Mouse (Mus musculus): ENCODE data around the gene Blm. TPM values are rescaled to one million over a fixed set of nuclear protein-coding genes. Genes with fewer than 3 reads are reported as not detected.

Blm gene
- polyA plus RNA-seq, 1 experiment from 2014 or later = 11.3 TPM

GRCm38 (mm10) chr7:80487239-80487638, 47.7 kb downstream of the Blm start:
- Histone ChIP-seq H3K9me3 (no peaks in the 10 kb centered on the region), H3K27me3 (no peaks in the 10 kb centered on the region), H3K4me2 (no peak overlapping the region), H3K9ac (no peak overlapping the region), H3K4me1 (replicated peaks) (no peaks in the 10 kb centered on the region), H3K4me3 (no peak overlapping the region), H3K36me3 (no peaks in the 10 kb centered on the region), H3K27ac (no peak overlapping the region)
- no peak for ATAC-seq (ENCODE audit: low FRiP score)
- 89% methylated on average over 4 of the region's 4 CpGs for WGBS

GRCm38 (mm10) chr7:80480097-80480496, 54.8 kb downstream of the Blm start:
- peaks cover 9% of the 10 kb centered on the region for H3K36me3 ChIP-seq
- no peak overlapping the region for H3K27ac ChIP-seq
- no peaks in the 10 kb centered on the region for H3K4me1 ChIP-seq (replicated peaks)
- no peaks in the 10 kb centered on the region for H3K9me3 ChIP-seq
- no peak overlapping the region for H3K4me2 ChIP-seq
- H3K27me3 ChIP-seq = no peaks in the 10 kb centered on the region
- no peak for ATAC-seq (ENCODE audit: low FRiP score)
- H3K4me3 ChIP-seq = no peak overlapping the region
- WGBS = 76% methylated on average over 7 of the region's 7 CpGs
- H3K9ac ChIP-seq = no peak overlapping the region

- no peak overlapping the region for H3K4me2 ChIP-seq
- no peak overlapping the region for H3K9ac ChIP-seq
- ATAC-seq (ENCODE audit: low FRiP score) = no peak
- WGBS = 96% methylated on average over 7 of the region's 7 CpGs
- no peaks in the 10 kb centered on the region for H3K27me3 ChIP-seq
- no peak overlapping the region for H3K27ac ChIP-seq
- peaks cover 17% of the 10 kb centered on the region for H3K36me3 ChIP-seq
- H3K9me3 ChIP-seq = no peaks in the 10 kb centered on the region
- H3K4me1 ChIP-seq (replicated peaks) = no peaks in the 10 kb centered on the region
- H3K4me3 ChIP-seq = no peak overlapping the region
Observed at GRCm38 (mm10) chr7:80473837-80474236, 61.1 kb downstream of the Blm start.

- no peak overlapping the region for H3K9ac ChIP-seq
- H3K9me3 ChIP-seq = no peaks in the 10 kb centered on the region
- H3K27ac ChIP-seq = no peak overlapping the region
- no peak for ATAC-seq (ENCODE audit: low FRiP score)
- no peaks in the 10 kb centered on the region for H3K27me3 ChIP-seq
- no peak overlapping the region for H3K4me3 ChIP-seq
- H3K4me2 ChIP-seq = no peak overlapping the region
- peaks cover 15% of the 10 kb centered on the region for H3K36me3 ChIP-seq
- no peaks in the 10 kb centered on the region for H3K4me1 ChIP-seq (replicated peaks)
- WGBS = 95% methylated on average over 2 of the region's 2 CpGs
Observed at GRCm38 (mm10) chr7:80468851-80469250, 66.1 kb downstream of the Blm start.

- WGBS = 96% methylated on average over 2 of the region's 2 CpGs
- H3K9ac ChIP-seq = no peak overlapping the region
Observed at GRCm38 (mm10) chr7:80467334-80467733, 67.6 kb downstream of the Blm start.

GRCm38 (mm10) chr7:80464831-80465230, 70.1 kb downstream of the Blm start:
- Histone ChIP-seq H3K9ac (no peak overlapping the region), H3K27me3 (no peaks in the 10 kb centered on the region), H3K27ac (no peak overlapping the region), H3K4me2 (no peak overlapping the region), H3K36me3 (peaks cover 22% of the 10 kb centered on the region), H3K4me3 (no peak overlapping the region), H3K4me1 (replicated peaks) (no peaks in the 10 kb centered on the region), H3K9me3 (no peaks in the 10 kb centered on the region)
- WGBS = 86% methylated on average over 5 of the region's 5 CpGs
- no peak for ATAC-seq (ENCODE audit: low FRiP score)

More at GRCm38 (mm10) chr7:80467334-80467733, 67.6 kb downstream of the Blm start:
- ATAC-seq (ENCODE audit: low FRiP score) = no peak
- Histone ChIP-seq H3K9me3 (no peaks in the 10 kb centered on the region), H3K27me3 (no peaks in the 10 kb centered on the region), H3K4me3 (no peak overlapping the region), H3K36me3 (peaks cover 18% of the 10 kb centered on the region), H3K4me2 (no peak overlapping the region), H3K27ac (no peak overlapping the region), H3K4me1 (replicated peaks) (no peaks in the 10 kb centered on the region)

- Histone ChIP-seq H3K27me3 (no peaks in the 10 kb centered on the region), H3K4me2 (no peak overlapping the region), H3K4me3 (no peak overlapping the region), H3K36me3 (peaks cover 18% of the 10 kb centered on the region; the same call in 1 of the 2 replicates), H3K9ac (no peak overlapping the region), H3K4me1 (replicated peaks) (no peaks in the 10 kb centered on the region), H3K27ac (no peak overlapping the region), H3K9me3 (no peaks in the 10 kb centered on the region)
- 90% methylated on average over 7 of the region's 7 CpGs for WGBS
- ATAC-seq (ENCODE audit: low FRiP score) = no peak
Observed at GRCm38 (mm10) chr7:80461891-80462290, 73.0 kb downstream of the Blm start.

GRCm38 (mm10) chr7:80460892-80461291, 74.0 kb downstream of the Blm start:
- no peak for ATAC-seq (ENCODE audit: low FRiP score)
- Histone ChIP-seq H3K4me2 (no peak overlapping the region), H3K4me3 (no peak overlapping the region), H3K27ac (no peak overlapping the region), H3K27me3 (no peaks in the 10 kb centered on the region), H3K9ac (no peak overlapping the region), H3K4me1 (replicated peaks) (no peaks in the 10 kb centered on the region), H3K36me3 (peaks cover 23% of the 10 kb centered on the region; the same call in 1 of the 2 replicates), H3K9me3 (no peaks in the 10 kb centered on the region)
- 86% methylated on average over 4 of the region's 4 CpGs for WGBS

GRCm38 (mm10) chr7:80460199-80460598, 74.7 kb downstream of the Blm start:
- H3K9me3 ChIP-seq = no peaks in the 10 kb centered on the region
- no peak overlapping the region for H3K9ac ChIP-seq
- H3K27me3 ChIP-seq = no peaks in the 10 kb centered on the region
- H3K4me2 ChIP-seq = no peak overlapping the region
- no peaks in the 10 kb centered on the region for H3K4me1 ChIP-seq (replicated peaks)
- no peak overlapping the region for H3K4me3 ChIP-seq
- WGBS = 94% methylated on average over 5 of the region's 5 CpGs
- H3K27ac ChIP-seq = no peak overlapping the region
- no peak for ATAC-seq (ENCODE audit: low FRiP score)
- peaks cover 23% of the 10 kb centered on the region; the same call in 1 of the 2 replicates for H3K36me3 ChIP-seq

- Histone ChIP-seq H3K4me2 (no peak overlapping the region), H3K4me1 (replicated peaks) (no peaks in the 10 kb centered on the region), H3K36me3 (peaks cover 38% of the 10 kb centered on the region), H3K4me3 (no peak overlapping the region), H3K27ac (no peak overlapping the region), H3K27me3 (no peaks in the 10 kb centered on the region), H3K9ac (no peak overlapping the region), H3K9me3 (no peaks in the 10 kb centered on the region)
- 80% methylated on average over 3 of the region's 3 CpGs for WGBS
- no peak for ATAC-seq (ENCODE audit: low FRiP score)
Observed at GRCm38 (mm10) chr7:80457831-80458343, 77.0 kb downstream of the Blm start.

- H3K4me1 ChIP-seq (replicated peaks) = no peaks in the 10 kb centered on the region
- H3K36me3 ChIP-seq = peaks cover 38% of the 10 kb centered on the region
Observed at GRCm38 (mm10) chr7:80457241-80457640, 77.7 kb downstream of the Blm start.

GRCm38 (mm10) chr7:80456327-80456726, 78.6 kb downstream of the Blm start:
- no peak for ATAC-seq (ENCODE audit: low FRiP score)
- WGBS = 88% methylated on average over 6 of the region's 6 CpGs

More at GRCm38 (mm10) chr7:80457241-80457640, 77.7 kb downstream of the Blm start:
- no peak for ATAC-seq (ENCODE audit: low FRiP score)
- H3K27me3 ChIP-seq = no peaks in the 10 kb centered on the region
- no peaks in the 10 kb centered on the region for H3K9me3 ChIP-seq
- H3K27ac ChIP-seq = no peak overlapping the region
- WGBS = 78% methylated on average over 6 of the region's 6 CpGs
- H3K9ac ChIP-seq = peak overlapping the region; percentile 9; the same call in 1 of the 2 replicates
- H3K4me3 ChIP-seq = no peak overlapping the region
- no peak overlapping the region for H3K4me2 ChIP-seq

GRCm38 (mm10) chr7:80455505-80456160, 79.3 kb downstream of the Blm start:
- peaks cover 41% of the 10 kb centered on the region for H3K36me3 ChIP-seq
- no peaks in the 10 kb centered on the region for H3K27me3 ChIP-seq
- H3K4me3 ChIP-seq = no peak overlapping the region
- no peak overlapping the region for H3K27ac ChIP-seq
- no peak for ATAC-seq (ENCODE audit: low FRiP score)
- no peaks in the 10 kb centered on the region for H3K9me3 ChIP-seq
- H3K4me1 ChIP-seq (replicated peaks) = no peaks in the 10 kb centered on the region
- no peak overlapping the region for H3K4me2 ChIP-seq
- no peak overlapping the region for H3K9ac ChIP-seq
- 92% methylated on average over 4 of the region's 4 CpGs for WGBS

More at GRCm38 (mm10) chr7:80456327-80456726, 78.6 kb downstream of the Blm start:
- Histone ChIP-seq H3K9me3 (no peaks in the 10 kb centered on the region), H3K4me3 (no peak overlapping the region), H3K4me2 (no peak overlapping the region), H3K9ac (no peak overlapping the region), H3K27me3 (no peaks in the 10 kb centered on the region), H3K36me3 (peaks cover 41% of the 10 kb centered on the region), H3K27ac (no peak overlapping the region), H3K4me1 (replicated peaks) (no peaks in the 10 kb centered on the region)
